Mouse (Mus musculus): ENCODE data around the gene Tpmt. TPM values are rescaled to one million over a fixed set of nuclear protein-coding genes. Genes with fewer than 3 reads are reported as not detected.

The Tpmt gene
- total and polyA plus RNA-seq, 3 experiments, result 3.0 to 6.6 (median 3.1) TPM

- intact Hi-C loops (cut with DNase I), result no loop called here
- 77% methylated on average over 4 of the region's 4 CpGs for WGBS
Measured at GRCm38 (mm10) chr13:46997355-46997754, 47.2 kb downstream of the Tpmt start.

GRCm38 (mm10) chr13:46993274-46993551 is 51.3 kb downstream of the Tpmt start:
- Histone ChIP-seq H3K4me1 (ENCODE audit: control insufficient read depth, insufficient read depth, low read length) (peaks cover 4% of the 10 kb centered on the region), H3K27ac (no peak overlapping the region), H3K36me3 (ENCODE audit: control insufficient read depth, insufficient read depth, low read length) (no peaks in the 10 kb centered on the region; the same call in 1 of the 2 replicates), H3K79me2 (replicated peaks; ENCODE audit: control insufficient read depth, insufficient read depth, low read length) (no peaks in the 10 kb centered on the region), H3K9ac (ENCODE audit: low read depth, low read length) (no peak overlapping the region), H3K4me3 (no peak overlapping the region), H3K27me3 (ENCODE audit: control insufficient read depth, insufficient read depth, low read length) (no peaks in the 10 kb centered on the region)
- DNase-seq, result no peak
- 26% methylated on average over 2 of the region's 2 CpGs for WGBS
- intact Hi-C loops (cut with DNase I), result no loop called here
- TF ChIP-seq EP300 (IDR thresholded peaks at IDR 0.05; ENCODE audit: insufficient read depth, low read depth, low read length), result no peak

More at GRCm38 (mm10) chr13:46997355-46997754, 47.2 kb downstream of the Tpmt start:
- Histone ChIP-seq H3K4me1 (ENCODE audit: control insufficient read depth, insufficient read depth, low read length) (peaks cover 1% of the 10 kb centered on the region; the same call in 1 of the 2 replicates), H3K79me2 (replicated peaks; ENCODE audit: control insufficient read depth, insufficient read depth, low read length) (no peaks in the 10 kb centered on the region), H3K36me3 (ENCODE audit: control insufficient read depth, insufficient read depth, low read length) (no peaks in the 10 kb centered on the region), H3K27me3 (ENCODE audit: control insufficient read depth, insufficient read depth, low read length) (no peaks in the 10 kb centered on the region), H3K4me3 (no peak overlapping the region), H3K9ac (ENCODE audit: low read depth, low read length) (no peak overlapping the region), H3K27ac (no peak overlapping the region)
- no peak for TF ChIP-seq POLR2A (IDR thresholded peaks at IDR 0.05; ENCODE audit: insufficient read depth, low read depth, low read length)
- no peak for TF ChIP-seq CTCF (IDR thresholded peaks at IDR 0.05)
- TF ChIP-seq EP300 (IDR thresholded peaks at IDR 0.05; ENCODE audit: insufficient read depth, low read depth, low read length), result no peak
- DNase-seq, result no peak

- TF ChIP-seq POLR2A (IDR thresholded peaks at IDR 0.05; ENCODE audit: insufficient read depth, low read depth, low read length), result no peak
- no peak for TF ChIP-seq CTCF (IDR thresholded peaks at IDR 0.05)
- TF ChIP-seq EP300 (IDR thresholded peaks at IDR 0.05; ENCODE audit: insufficient read depth, low read depth, low read length), result no peak
- Histone ChIP-seq H3K4me1 (ENCODE audit: control insufficient read depth, insufficient read depth, low read length) (peaks cover 5% of the 10 kb centered on the region), H3K9ac (ENCODE audit: low read depth, low read length) (no peak overlapping the region), H3K4me3 (no peak overlapping the region), H3K79me2 (replicated peaks; ENCODE audit: control insufficient read depth, insufficient read depth, low read length) (no peaks in the 10 kb centered on the region), H3K27ac (no peak overlapping the region), H3K36me3 (ENCODE audit: control insufficient read depth, insufficient read depth, low read length) (no peaks in the 10 kb centered on the region; the same call in 1 of the 2 replicates), H3K27me3 (ENCODE audit: control insufficient read depth, insufficient read depth, low read length) (no peaks in the 10 kb centered on the region)
- no peak for DNase-seq
- 92% methylated on average over 7 of the region's 7 CpGs for WGBS
- intact Hi-C loops (cut with DNase I), result no loop called here
Measured at GRCm38 (mm10) chr13:46992516-46993273, 51.8 kb downstream of the Tpmt start.

- Histone ChIP-seq H3K27me3 (ENCODE audit: control insufficient read depth, insufficient read depth, low read length) (no peaks in the 10 kb centered on the region), H3K9ac (ENCODE audit: low read depth, low read length) (no peak overlapping the region), H3K4me3 (no peak overlapping the region), H3K79me2 (replicated peaks; ENCODE audit: control insufficient read depth, insufficient read depth, low read length) (no peaks in the 10 kb centered on the region), H3K36me3 (ENCODE audit: control insufficient read depth, insufficient read depth, low read length) (no peaks in the 10 kb centered on the region; the same call in 1 of the 2 replicates), H3K4me1 (ENCODE audit: control insufficient read depth, insufficient read depth, low read length) (peaks cover 5% of the 10 kb centered on the region), H3K27ac (no peak overlapping the region)
- intact Hi-C loops (cut with DNase I), result no loop called here
- WGBS, result 7% methylated on average over 4 of the region's 4 CpGs
- TF ChIP-seq POLR2A (IDR thresholded peaks at IDR 0.05; ENCODE audit: insufficient read depth, low read depth, low read length), result no peak
- no peak for TF ChIP-seq CTCF (IDR thresholded peaks at IDR 0.05)
- TF ChIP-seq EP300 (IDR thresholded peaks at IDR 0.05; ENCODE audit: insufficient read depth, low read depth, low read length), result no peak
- DNase-seq, result no peak
Measured at GRCm38 (mm10) chr13:46990376-46991011, 54.0 kb downstream of the Tpmt start.

- no peak overlapping the region for H3K27ac ChIP-seq
- H3K4me1 ChIP-seq (ENCODE audit: control insufficient read depth, insufficient read depth, low read length), result peaks cover 5% of the 10 kb centered on the region
- H3K4me3 ChIP-seq, result no peak overlapping the region
- H3K9ac ChIP-seq (ENCODE audit: low read depth, low read length), result no peak overlapping the region
- intact Hi-C loops (cut with DNase I), result no loop called here
- H3K27me3 ChIP-seq (ENCODE audit: control insufficient read depth, insufficient read depth, low read length), result no peaks in the 10 kb centered on the region
- DNase-seq, result peak; percentile 38 to 52
- H3K36me3 ChIP-seq (ENCODE audit: control insufficient read depth, insufficient read depth, low read length), result no peaks in the 10 kb centered on the region; the same call in 1 of the 2 replicates
- 29% methylated on average over 8 of the region's 8 CpGs for WGBS
- H3K79me2 ChIP-seq (replicated peaks; ENCODE audit: control insufficient read depth, insufficient read depth, low read length), result no peaks in the 10 kb centered on the region
- no peak for TF ChIP-seq CTCF (IDR thresholded peaks at IDR 0.05)
- TF ChIP-seq EP300 (IDR thresholded peaks at IDR 0.05; ENCODE audit: insufficient read depth, low read depth, low read length), result peak; percentile 82; the same call in 1 of the 2 replicates
- 0 out of 2 replicates have a peak, but pooled peaks have one; percentile 22 for TF ChIP-seq POLR2A (IDR thresholded peaks at IDR 0.05; ENCODE audit: insufficient read depth, low read depth, low read length)
Measured at GRCm38 (mm10) chr13:46987941-46988340, 56.6 kb downstream of the Tpmt start.

- DNase-seq, result no peak
- Histone ChIP-seq H3K27ac (no peak overlapping the region), H3K36me3 (ENCODE audit: control insufficient read depth, insufficient read depth, low read length) (no peaks in the 10 kb centered on the region; the same call in 1 of the 2 replicates), H3K4me1 (ENCODE audit: control insufficient read depth, insufficient read depth, low read length) (peaks cover 5% of the 10 kb centered on the region), H3K79me2 (replicated peaks; ENCODE audit: control insufficient read depth, insufficient read depth, low read length) (no peaks in the 10 kb centered on the region), H3K9ac (ENCODE audit: low read depth, low read length) (no peak overlapping the region), H3K4me3 (no peak overlapping the region), H3K27me3 (ENCODE audit: control insufficient read depth, insufficient read depth, low read length) (no peaks in the 10 kb centered on the region)
- intact Hi-C loops (cut with DNase I), result no loop called here
- 41% methylated on average over 6 of the region's 6 CpGs for WGBS
- TF ChIP-seq POLR2A (IDR thresholded peaks at IDR 0.05; ENCODE audit: insufficient read depth, low read depth, low read length) (no peak), EP300 (IDR thresholded peaks at IDR 0.05; ENCODE audit: insufficient read depth, low read depth, low read length) (no peak), CTCF (IDR thresholded peaks at IDR 0.05) (no peak; the same call in 1 of the 2 replicates)
Measured at GRCm38 (mm10) chr13:46986208-46986607, 58.3 kb downstream of the Tpmt start.
